Mouse (Mus musculus) cerebellum, adult 18-20 months (tissue): Measurements from ENCODE around the gene Olfr876.
"Not testable (repeated sequence)": the region's sequence is repeated elsewhere in the genome, so short reads cannot be mapped to it uniquely, and the experiment has no call there.

Experiments used
- DNase-seq, 2 experiments: peaks; one replicate each; pipeline ENCODE4 v3.0.0; 2021

Olfr876 gene

GRCm38 (mm10) chr9:37802731-37803130 lies at the start of gene Olfr876:
TSS of gene Olfr876 (plus strand) at chr9:37803031.
- DNase-seq: no peak

- no peak for DNase-seq
Measured at GRCm38 (mm10) chr9:37761728-37762127, 41.1 kb upstream of the Olfr876 start.

- DNase-seq: no peak
Measured at GRCm38 (mm10) chr9:37762541-37762940, 40.3 kb upstream of the Olfr876 start.

- no peak for DNase-seq
Measured at GRCm38 (mm10) chr9:37770661-37771060, 32.2 kb upstream of the Olfr876 start.

- DNase-seq: no peak
Measured at GRCm38 (mm10) chr9:37771759-37772158, 31.1 kb upstream of the Olfr876 start, which contains the start of gene Olfr875. TSS of gene Olfr875 (plus strand) at chr9:37771857.

- no peak for DNase-seq
Measured at GRCm38 (mm10) chr9:37782766-37783260, 20.0 kb upstream of the Olfr876 start.

GRCm38 (mm10) chr9:37783394-37784387 lies 19.1 kb upstream of the Olfr876 start:
- not testable (repeated sequence) for DNase-seq

GRCm38 (mm10) chr9:37786411-37786810 lies 16.4 kb upstream of the Olfr876 start:
- no peak for DNase-seq

GRCm38 (mm10) chr9:37802055-37802454 lies 776 bp upstream of the Olfr876 start:
- DNase-seq: no peak

- no peak for DNase-seq
Measured at GRCm38 (mm10) chr9:37807235-37807634, 4.4 kb downstream of the Olfr876 start.

- no peak for DNase-seq
Measured at GRCm38 (mm10) chr9:37808456-37808855, 5.6 kb downstream of the Olfr876 start.

GRCm38 (mm10) chr9:37808976-37809375 lies 6.1 kb downstream of the Olfr876 start:
- DNase-seq: no peak

GRCm38 (mm10) chr9:37814696-37815095 lies 11.9 kb downstream of the Olfr876 start:
- DNase-seq: no peak

GRCm38 (mm10) chr9:37829881-37830280 lies 27.1 kb downstream of the Olfr876 start:
- DNase-seq: no peak

- DNase-seq: no peak
Measured at GRCm38 (mm10) chr9:37833341-37833740, 30.5 kb downstream of the Olfr876 start.

GRCm38 (mm10) chr9:37849267-37849666 lies 46.4 kb downstream of the Olfr876 start:
- DNase-seq: no peak

GRCm38 (mm10) chr9:37853969-37854368 lies 51.1 kb downstream of the Olfr876 start, which contains the start of gene Olfr877:
TSS of gene Olfr877 (plus strand) at chr9:37854269.
- DNase-seq: no peak
